Mouse (Mus musculus) liver (tissue): ENCODE data around the gene Sult1d1.
A peak's percentile ranks its signal among the peaks of the same experiment; 100 is the strongest.
"Not testable (repeated sequence)": the region's sequence is repeated elsewhere in the genome, so short reads cannot be mapped to it uniquely, and the experiment has no call there.

Experiments
- DNase-seq: peaks from one replicate; pipeline ENCODE4 v3.0.0-alpha.2; 2020; ENCODE audit warnings: mixed read lengths

Gene Sult1d1

GRCm38 (mm10) chr5:87568845-87569244 lies at the start of gene Sult1d1:
Gene Sult1d1, minus strand, starts transcription at chr5:87569027.
- no peak for DNase-seq

GRCm38 (mm10) chr5:87615128-87615390 lies 46.2 kb upstream of the Sult1d1 start:
- DNase-seq = no peak

DNA sequence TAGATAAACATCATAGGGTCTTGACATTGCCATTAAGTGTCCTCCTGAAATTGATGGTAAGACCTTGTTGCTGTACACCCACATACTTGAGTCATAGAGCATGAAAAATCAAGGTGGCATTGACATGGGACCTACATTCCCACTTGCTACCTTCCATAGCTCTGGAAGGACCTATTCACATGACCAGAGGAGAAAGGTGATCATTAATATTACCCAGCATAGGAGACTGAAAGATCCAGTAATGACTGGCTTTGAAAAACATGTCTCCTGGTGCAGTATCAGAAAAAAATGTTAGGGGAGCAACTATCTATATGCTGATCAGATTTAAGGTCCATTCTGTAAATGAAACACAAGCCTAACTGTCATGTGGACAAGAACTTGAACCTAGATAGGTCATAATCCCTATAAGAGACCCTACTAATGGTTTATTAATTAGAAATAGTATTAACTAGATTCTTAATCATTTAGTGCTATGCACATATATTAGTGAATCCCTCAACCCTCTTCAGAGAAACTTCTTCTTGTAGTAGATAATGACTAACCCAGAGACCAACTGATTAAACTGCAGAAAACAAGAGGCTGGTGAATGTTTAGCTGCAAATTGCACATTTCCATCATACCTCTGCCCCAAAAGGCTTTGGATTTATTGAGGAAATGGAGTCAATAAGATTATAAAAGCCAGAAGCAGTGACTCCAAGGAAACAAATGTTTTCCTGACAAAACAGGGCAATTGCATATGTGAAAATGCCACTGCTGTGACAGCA lies 45.7 kb upstream of the Sult1d1 start:
- no peak for DNase-seq

- no peak for DNase-seq
Observed at GRCm38 (mm10) chr5:87601018-87601417, 32.2 kb upstream of the Sult1d1 start.

- DNase-seq = no peak
Observed at GRCm38 (mm10) chr5:87597891-87598290, 29.1 kb upstream of the Sult1d1 start.

GRCm38 (mm10) chr5:87591494-87591893 lies 22.7 kb upstream of the Sult1d1 start, which contains the start of gene Sult1e1:
Gene Sult1e1, minus strand, starts transcription at chr5:87591594.
- DNase-seq = no peak

DNA sequence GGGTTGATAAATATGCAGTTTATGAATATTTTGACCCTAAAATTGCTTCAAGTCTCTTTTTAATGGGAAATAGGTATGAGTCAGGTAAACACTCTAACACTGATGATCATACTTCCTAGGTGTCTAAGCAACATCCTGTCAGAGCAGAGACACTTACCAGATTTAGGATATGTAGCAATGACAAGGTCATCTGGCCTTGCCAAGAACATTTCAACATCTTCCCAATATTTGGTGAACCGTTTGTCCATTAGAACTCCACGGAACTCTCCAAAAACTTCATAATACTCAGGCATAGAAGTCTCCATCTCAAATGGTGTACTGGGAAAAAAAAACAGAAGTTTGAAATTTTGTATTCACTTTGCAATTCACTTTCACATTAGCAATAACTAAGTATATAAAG lies 21.1 kb upstream of the Sult1d1 start:
- no peak for DNase-seq

GRCm38 (mm10) chr5:87580389-87580788 lies 11.6 kb upstream of the Sult1d1 start:
- no peak for DNase-seq

DNA sequence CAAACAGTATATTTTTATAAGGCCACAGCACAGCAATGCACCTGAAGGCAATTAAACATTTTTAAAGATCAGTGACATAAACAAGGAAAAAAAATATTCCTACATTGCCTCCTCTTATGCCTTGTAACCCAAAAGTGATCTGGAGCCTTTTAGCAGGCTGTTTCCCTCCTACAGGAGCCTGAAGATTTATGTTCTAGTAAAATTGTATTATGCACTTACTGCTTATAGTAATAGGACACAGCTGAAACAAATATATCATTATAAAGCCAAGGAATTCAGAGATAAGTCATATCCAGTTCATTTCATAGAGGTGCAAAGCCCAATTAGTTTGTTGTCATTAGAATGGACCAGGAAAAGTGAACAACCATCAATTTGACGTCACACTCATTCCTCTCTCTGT lies 5.3 kb upstream of the Sult1d1 start:
- DNase-seq = no peak

DNA sequence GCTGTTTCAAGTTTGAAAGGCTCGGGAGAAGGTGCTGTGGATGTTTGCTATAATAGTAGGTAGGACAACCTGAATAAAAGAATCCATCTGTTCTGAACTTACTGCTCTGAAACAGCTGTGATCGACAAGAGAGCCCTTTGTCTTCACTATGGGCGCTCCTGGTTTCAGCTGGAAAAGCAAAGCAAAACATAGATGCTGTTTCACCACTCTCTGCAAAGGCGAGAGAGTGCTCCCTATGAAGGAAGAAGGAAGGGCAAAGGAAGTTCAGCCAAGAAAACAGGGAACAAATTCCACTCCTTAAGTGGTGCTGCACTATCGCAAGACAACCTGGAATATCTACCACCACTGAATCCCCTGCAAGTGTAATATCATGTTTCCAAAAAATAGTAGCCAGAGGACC lies 4.7 kb upstream of the Sult1d1 start:
- DNase-seq = no peak

GRCm38 (mm10) chr5:87572781-87573180 lies 4.0 kb upstream of the Sult1d1 start:
- no peak for DNase-seq

DNA sequence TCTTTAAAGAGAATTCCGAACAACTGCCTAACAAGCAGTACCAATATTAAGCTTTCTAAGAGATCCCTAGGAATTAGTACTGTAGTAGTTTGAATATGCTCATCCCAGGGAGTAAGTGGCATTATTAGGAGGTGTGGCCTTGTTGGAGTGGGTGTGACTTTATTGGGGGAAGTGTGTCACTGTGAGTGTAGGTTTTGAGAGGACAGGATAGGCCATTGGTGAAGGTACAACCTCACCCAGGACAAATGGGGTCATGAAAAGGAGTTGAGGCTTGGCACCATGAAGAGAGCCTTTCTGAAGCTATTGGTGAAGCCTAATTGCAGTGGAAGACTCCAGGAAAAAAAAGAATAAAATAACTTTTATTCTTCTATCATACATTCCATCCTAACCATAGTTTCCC lies 1.5 kb downstream of the Sult1d1 start:
- DNase-seq = no peak

DNA sequence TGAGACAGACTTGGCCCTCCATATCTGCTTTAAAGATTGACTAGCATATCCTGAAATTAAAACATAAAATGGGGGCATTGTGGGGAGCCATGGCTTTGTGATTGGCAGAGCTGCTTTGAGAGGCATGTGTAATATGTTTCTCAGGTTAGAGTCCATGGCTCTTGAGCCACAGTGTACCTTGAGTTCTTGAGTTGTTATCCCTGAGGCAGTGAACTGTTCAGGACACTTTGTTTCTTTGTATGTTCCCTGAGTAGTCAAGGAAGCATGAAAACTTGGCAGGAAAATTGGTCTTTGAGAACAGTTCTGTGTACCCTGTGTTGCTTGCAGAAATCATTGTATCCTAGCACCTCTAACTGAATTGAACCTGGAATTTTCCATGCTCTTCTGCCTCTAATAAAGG lies 5.9 kb downstream of the Sult1d1 start:
- no peak for DNase-seq

DNA sequence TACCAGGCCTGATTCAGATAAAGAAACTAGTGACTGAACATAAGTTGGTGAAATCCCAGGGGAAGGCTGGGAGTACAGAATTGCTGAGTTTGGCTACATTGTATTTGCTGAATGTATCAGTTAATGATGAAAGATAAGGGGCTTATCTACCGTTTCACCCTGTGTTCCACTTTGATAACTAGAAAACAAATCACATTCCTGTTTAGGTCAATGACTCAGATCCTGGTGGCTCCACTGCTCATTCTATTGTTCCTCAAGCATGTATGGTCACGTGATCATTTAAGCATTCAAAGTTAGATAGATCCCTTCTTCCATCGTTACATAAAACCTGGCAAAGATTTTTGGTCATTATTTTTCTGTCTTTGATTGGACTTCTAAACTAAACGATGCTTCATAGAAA lies 6.3 kb downstream of the Sult1d1 start:
- DNase-seq = no peak

- DNase-seq = no peak
Observed at GRCm38 (mm10) chr5:87560145-87560544, 8.7 kb downstream of the Sult1d1 start.

- DNase-seq = no peak
Observed at GRCm38 (mm10) chr5:87550935-87551334, 17.9 kb downstream of the Sult1d1 start.

- no peak for DNase-seq
Observed at GRCm38 (mm10) chr5:87538111-87538510, 30.7 kb downstream of the Sult1d1 start, which contains the start of gene Sult1b1. Gene Sult1b1, minus strand, starts transcription at chr5:87538195.

GRCm38 (mm10) chr5:87535994-87536644 lies 32.7 kb downstream of the Sult1d1 start:
- DNase-seq = peak; percentile 8

DNA sequence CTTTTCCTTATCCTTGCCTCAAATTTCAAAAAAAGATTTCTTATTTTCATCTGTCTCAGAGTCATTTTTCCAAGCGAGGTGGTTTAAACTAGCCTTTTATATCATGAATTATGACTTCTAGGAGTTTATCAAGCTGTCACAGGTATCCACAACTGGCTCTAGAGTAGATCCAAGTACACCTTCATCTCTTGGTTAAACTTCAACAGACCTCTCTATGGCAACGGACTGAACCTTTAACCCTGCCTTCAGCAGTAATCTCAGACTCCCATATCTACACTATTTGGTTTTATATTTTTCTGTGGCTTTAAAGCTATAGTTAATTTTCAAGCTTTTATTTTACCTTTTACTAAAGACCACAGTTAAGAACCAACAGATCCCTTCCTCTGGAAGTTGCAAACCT lies 36.5 kb downstream of the Sult1d1 start:
- DNase-seq = no peak

GRCm38 (mm10) chr5:87523561-87523960 lies 45.3 kb downstream of the Sult1d1 start:
- not testable (repeated sequence) for DNase-seq

GRCm38 (mm10) chr5:87505776-87506458 lies 62.9 kb downstream of the Sult1d1 start:
- no peak for DNase-seq
